Mouse (Mus musculus): ENCODE measurements around the gene Wars. TPM values are rescaled to one million over a fixed set of nuclear protein-coding genes. Genes with fewer than 3 reads are reported as not detected.
"Not testable (repeated sequence)": the region's sequence is repeated elsewhere in the genome, so short reads cannot be mapped to it uniquely, and the experiment has no call there.

The Wars gene
- polyA plus RNA-seq, 1 experiment from 2014 or later, result 103 TPM

DNA sequence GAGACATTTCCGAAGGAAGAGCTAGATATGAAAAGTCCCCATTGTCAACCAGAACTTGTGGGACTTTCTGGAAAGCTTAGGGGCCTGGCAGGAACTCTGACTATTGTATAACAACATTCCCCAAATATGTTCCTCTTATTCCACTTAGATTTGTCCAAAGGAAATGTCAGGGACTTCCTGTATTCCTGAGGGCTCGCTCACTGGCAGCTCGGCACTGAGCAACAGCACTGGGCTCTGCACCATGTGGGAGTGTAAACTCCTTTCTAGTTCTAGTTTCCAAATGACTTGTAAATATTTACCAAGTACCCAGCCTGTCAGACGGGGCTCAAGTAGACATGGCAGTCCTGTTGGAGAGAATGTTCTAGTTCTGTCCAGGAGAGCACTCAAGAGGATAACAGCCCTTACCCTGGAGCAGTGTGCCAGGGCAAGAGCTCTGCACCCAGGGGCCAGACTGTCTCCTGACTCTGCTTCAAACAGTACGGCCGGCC, 28.9 kb downstream of the Wars start:
- no peak overlapping the region for H3K4me3 ChIP-seq
- WGBS, result 76% methylated on average over 6 of the region's 6 CpGs
- peaks cover 99% of the 10 kb centered on the region for H3K36me3 ChIP-seq
- no peak for DNase-seq (ENCODE audit: low spot score)
- H3K27ac ChIP-seq, result no peak overlapping the region
- no peaks in the 10 kb centered on the region for H3K9me3 ChIP-seq
- no peaks in the 10 kb centered on the region for H3K27me3 ChIP-seq (ENCODE audit: insufficient read depth, poor library complexity, severe bottlenecking)
- H3K4me1 ChIP-seq, result no peaks in the 10 kb centered on the region

DNA sequence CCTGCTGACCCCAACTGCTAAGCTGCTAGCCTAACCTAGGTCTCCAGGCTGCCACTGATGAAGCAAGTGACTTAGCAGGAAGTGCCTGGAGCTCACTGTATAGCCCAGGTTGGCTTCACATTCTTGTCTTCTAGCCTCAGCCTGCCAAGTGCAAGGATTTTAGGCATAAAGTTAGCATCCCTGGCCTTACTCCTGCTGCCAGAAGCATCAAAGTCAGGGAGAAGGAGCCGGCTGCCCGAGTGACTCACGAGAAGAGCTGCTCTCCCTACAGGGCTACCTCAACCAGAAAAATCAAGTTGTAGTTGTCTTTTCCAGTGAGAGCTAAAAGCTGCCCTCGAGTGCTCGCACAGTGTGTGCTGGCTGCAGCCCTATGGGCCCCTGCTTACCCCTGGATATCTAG, 35.5 kb downstream of the Wars start:
- Histone ChIP-seq H3K27ac (no peak overlapping the region), H3K4me1 (0 out of 2 replicates have a peak, but pooled peaks cover 9% of the 10 kb centered on the region), H3K27me3 (ENCODE audit: insufficient read depth, poor library complexity, severe bottlenecking) (no peaks in the 10 kb centered on the region), H3K36me3 (peaks cover 46% of the 10 kb centered on the region), H3K9me3 (no peaks in the 10 kb centered on the region), H3K4me3 (no peak overlapping the region)
- DNase-seq (ENCODE audit: low spot score), result no peak
- 88% methylated on average over 5 of the region's 5 CpGs for whole genome bisulfite sequencing

DNA sequence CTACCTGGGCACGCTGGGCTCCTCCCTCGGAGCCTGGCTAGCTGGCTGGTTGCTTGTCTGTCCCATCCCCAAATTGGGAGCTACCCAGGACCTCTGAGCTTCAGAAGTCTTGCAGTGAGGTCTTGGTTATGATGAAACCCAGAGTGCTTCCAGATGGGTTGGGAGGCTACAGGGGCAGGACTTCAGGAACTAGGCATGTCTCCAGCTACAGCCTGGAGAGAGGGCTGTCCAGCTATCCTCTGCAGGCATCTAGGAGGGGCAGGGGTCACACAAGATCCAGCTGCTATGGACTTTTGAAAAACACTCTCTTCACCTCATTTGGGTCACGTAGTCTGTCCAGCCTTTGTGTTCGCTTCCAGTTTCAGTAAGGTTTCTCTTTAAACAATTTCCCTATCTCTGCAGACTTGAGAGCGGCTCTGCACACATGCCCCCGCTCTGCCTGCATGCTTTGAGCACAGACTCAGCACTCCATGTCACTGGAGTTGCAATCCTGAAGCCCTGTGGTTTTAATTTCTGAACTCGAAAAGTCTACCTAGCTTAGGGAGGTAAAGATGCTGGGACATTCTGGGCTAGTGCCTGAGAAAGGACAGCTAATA, 36.3 kb downstream of the Wars start:
- 81% methylated on average over 7 of the region's 7 CpGs for WGBS
- H3K4me3 ChIP-seq, result no peak overlapping the region
- H3K9me3 ChIP-seq, result no peaks in the 10 kb centered on the region
- no peaks in the 10 kb centered on the region for H3K27me3 ChIP-seq (ENCODE audit: insufficient read depth, poor library complexity, severe bottlenecking)
- peaks cover 38% of the 10 kb centered on the region for H3K36me3 ChIP-seq
- H3K27ac ChIP-seq, result no peak overlapping the region
- H3K4me1 ChIP-seq, result 0 out of 2 replicates have a peak, but pooled peaks cover 9% of the 10 kb centered on the region
- no peak for DNase-seq (ENCODE audit: low spot score)

DNA sequence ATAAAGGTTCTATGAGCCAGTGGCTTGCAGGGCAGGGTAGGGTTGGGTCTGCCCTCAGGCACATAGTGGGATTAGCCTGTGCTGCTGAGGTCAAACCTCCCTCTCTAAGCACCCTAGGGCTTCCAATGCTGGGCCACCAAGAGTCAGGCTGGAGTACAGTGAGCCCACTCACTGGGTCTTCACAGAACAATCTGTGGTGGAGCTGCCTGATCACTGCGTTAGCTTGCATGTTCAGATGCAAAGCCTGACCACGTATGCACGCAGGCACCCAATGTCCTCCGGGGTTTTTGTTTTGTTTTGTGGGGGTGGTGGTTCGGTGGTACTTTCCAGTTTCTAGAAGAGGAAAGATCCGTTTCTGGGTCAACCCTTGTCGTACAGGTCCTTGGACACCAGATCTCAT, 36.9 kb downstream of the Wars start:
- Histone ChIP-seq H3K9me3 (no peaks in the 10 kb centered on the region), H3K4me1 (0 out of 2 replicates have a peak, but pooled peaks cover 9% of the 10 kb centered on the region), H3K36me3 (peaks cover 33% of the 10 kb centered on the region), H3K27me3 (ENCODE audit: insufficient read depth, poor library complexity, severe bottlenecking) (no peaks in the 10 kb centered on the region), H3K4me3 (no peak overlapping the region), H3K27ac (no peak overlapping the region)
- DNase-seq (ENCODE audit: low spot score), result no peak
- 88% methylated on average over 7 of the region's 7 CpGs for WGBS

DNA sequence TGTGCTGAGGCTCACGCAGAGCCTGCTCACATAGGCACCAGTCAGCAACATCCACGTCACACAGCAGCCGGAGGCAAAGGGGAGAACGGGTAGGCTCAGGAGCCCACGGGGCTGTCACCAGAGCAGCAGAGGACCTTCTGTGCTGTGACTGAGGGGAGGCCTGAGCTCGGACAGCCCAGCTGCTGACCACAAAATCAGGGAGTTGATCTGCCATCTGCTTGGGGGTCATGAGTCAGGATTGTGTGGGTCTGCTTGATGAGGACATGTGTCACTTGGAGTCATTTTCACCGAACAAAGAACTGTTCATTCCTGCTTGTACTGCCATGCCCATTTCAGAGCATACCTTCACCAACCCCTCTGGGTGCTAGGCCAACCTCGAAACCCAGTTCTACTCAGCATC, 37.8 kb downstream of the Wars start:
- H3K4me3 ChIP-seq, result no peak overlapping the region
- H3K9me3 ChIP-seq, result no peaks in the 10 kb centered on the region
- H3K4me1 ChIP-seq, result peaks cover 15% of the 10 kb centered on the region; the same call in 1 of the 2 replicates
- peaks cover 26% of the 10 kb centered on the region for H3K36me3 ChIP-seq
- no peak overlapping the region for H3K27ac ChIP-seq
- no peak for DNase-seq (ENCODE audit: low spot score)
- 86% methylated on average over 8 of the region's 8 CpGs for WGBS
- H3K27me3 ChIP-seq (ENCODE audit: insufficient read depth, poor library complexity, severe bottlenecking), result no peaks in the 10 kb centered on the region

DNA sequence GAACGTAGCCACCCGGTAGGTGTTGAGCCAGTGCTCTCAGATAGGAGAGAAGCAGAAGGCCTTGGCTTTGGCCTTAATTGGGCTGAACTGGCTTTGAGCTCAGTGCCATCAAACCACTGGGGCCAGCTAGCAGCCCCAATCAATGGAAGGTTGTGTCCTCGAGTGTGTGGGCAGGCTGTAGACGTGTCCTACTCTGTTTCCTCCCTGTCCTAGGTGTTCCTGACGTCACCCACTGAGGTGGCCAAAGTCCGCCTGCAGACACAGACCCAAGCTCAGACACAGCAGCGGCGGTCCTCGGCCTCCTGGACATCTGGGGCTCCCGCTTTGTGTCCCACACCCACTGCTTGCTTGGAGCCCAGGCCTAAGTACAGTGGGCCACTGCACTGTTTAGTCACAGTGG, 38.9 kb downstream of the Wars start:
- Histone ChIP-seq H3K4me1 (peaks cover 20% of the 10 kb centered on the region; the same call in 1 of the 2 replicates), H3K27me3 (ENCODE audit: insufficient read depth, poor library complexity, severe bottlenecking) (no peaks in the 10 kb centered on the region), H3K27ac (no peak overlapping the region), H3K36me3 (peaks cover 15% of the 10 kb centered on the region), H3K9me3 (no peaks in the 10 kb centered on the region), H3K4me3 (no peak overlapping the region)
- DNase-seq (ENCODE audit: low spot score), result no peak
- WGBS, result 86% methylated on average over 10 of the region's 10 CpGs

DNA sequence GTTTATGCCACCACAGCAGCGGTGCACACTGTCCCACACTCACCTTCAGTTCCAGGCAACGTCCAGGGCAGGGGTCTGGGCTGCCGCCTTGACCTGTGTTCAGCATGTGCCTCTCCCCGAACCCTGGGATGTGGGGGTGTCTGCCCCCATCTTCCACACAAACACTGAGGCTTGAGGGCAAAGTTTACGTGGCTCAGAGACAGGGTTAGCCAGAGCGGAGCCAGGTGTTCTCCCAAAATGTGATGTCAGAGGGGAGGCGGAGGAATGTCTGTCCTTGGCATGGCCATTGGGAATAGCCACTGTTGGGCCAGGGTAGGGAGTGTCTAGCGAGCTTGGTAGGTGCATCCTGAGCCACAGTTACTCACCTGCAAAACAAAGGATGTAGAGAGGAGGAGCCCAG, 41.2 kb downstream of the Wars start:
- Histone ChIP-seq H3K9me3 (no peaks in the 10 kb centered on the region), H3K4me3 (no peak overlapping the region), H3K27me3 (ENCODE audit: insufficient read depth, poor library complexity, severe bottlenecking) (no peaks in the 10 kb centered on the region), H3K36me3 (peaks cover 3% of the 10 kb centered on the region; the same call in 1 of the 2 replicates), H3K27ac (no peak overlapping the region), H3K4me1 (peaks cover 20% of the 10 kb centered on the region; the same call in 1 of the 2 replicates)
- WGBS, result 90% methylated on average over 8 of the region's 8 CpGs
- DNase-seq (ENCODE audit: low spot score), result no peak

DNA sequence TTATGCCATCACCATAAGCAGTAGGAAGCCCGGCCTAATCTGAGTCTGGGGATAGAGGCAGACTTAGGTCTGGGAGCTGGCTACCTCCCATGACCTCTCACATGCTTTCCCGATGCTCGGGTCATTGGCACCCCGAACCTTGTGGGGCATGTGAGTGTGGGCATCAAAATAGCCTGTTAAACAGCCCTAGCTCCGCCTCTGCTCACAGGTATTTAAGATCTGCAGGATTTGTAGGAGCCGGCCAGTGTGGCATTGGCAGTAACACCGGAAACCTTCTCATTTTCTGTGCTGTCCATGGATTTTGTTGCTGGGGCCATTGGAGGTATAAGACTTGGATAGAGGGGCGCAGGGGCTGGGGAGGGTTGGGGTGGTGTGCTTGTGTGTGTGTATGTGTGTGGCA, 43.1 kb downstream of the Wars start:
- H3K27ac ChIP-seq, result no peak overlapping the region

DNA sequence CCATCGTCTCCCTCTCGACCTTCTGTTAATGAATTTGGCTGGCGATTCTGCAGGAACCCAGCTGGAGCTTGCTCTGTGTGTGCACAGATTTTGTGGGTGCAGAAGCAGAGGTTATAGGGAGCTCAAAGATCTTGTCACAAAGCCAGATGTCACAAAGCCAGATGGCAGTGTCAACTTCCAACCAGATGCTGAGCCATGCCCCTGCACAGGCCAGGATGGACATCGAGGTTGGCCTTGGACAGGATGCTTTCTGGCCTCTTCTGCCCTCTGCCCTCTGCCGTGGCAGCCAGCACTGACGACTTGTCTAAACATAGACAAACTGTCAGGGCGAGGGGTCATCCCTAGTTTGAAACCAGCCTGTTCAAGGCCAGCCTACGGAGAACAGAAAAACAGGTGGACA, 43.8 kb downstream of the Wars start:
- H3K4me1 ChIP-seq, result peaks cover 12% of the 10 kb centered on the region; the same call in 1 of the 2 replicates
- H3K9me3 ChIP-seq, result no peaks in the 10 kb centered on the region
- DNase-seq (ENCODE audit: low spot score), result no peak
- 75% methylated on average over 8 of the region's 8 CpGs for WGBS
- H3K4me3 ChIP-seq, result no peak overlapping the region
- peaks cover 11% of the 10 kb centered on the region for H3K36me3 ChIP-seq
- no peak overlapping the region for H3K27ac ChIP-seq
- H3K27me3 ChIP-seq (ENCODE audit: insufficient read depth, poor library complexity, severe bottlenecking), result no peaks in the 10 kb centered on the region

More for the DNA sequence above, 43.1 kb downstream of the Wars start:
- DNase-seq (ENCODE audit: low spot score), result no peak
- no peaks in the 10 kb centered on the region for H3K9me3 ChIP-seq
- 87% methylated on average over 8 of the region's 8 CpGs for whole genome bisulfite sequencing
- H3K4me3 ChIP-seq, result no peak overlapping the region
- peaks cover 19% of the 10 kb centered on the region; the same call in 1 of the 2 replicates for H3K4me1 ChIP-seq
- peaks cover 3% of the 10 kb centered on the region; the same call in 1 of the 2 replicates for H3K36me3 ChIP-seq
- no peaks in the 10 kb centered on the region for H3K27me3 ChIP-seq (ENCODE audit: insufficient read depth, poor library complexity, severe bottlenecking)

DNA sequence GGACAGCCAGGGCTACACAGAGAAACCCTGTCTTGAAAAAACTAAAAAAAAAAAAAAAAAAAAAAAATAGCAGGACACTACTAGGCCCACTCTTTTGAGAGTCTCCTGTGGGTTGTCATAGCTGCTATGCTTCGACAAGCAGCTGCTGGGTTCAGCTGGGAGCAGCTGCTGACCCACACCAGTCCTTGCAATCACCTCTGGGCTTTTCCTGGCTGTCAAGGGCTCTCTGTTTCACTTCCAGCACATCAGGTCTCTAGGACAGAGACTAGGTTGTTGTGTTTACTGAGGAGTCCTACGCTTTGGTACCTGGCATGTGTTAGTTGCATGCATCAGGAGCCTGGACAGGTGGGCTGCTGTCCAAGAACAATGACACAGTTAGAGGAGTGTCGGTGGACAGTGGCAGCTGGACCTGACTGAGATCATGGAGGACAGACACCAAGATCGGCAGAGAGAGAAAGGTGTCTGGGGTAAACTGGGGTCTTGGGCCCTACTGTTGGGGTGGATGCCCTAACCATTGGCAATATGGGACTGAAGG, 44.4 kb downstream of the Wars start:
- Histone ChIP-seq H3K4me1 (peaks cover 12% of the 10 kb centered on the region; the same call in 1 of the 2 replicates), H3K27me3 (ENCODE audit: insufficient read depth, poor library complexity, severe bottlenecking) (no peaks in the 10 kb centered on the region), H3K9me3 (no peaks in the 10 kb centered on the region), H3K4me3 (no peak overlapping the region), H3K27ac (no peak overlapping the region), H3K36me3 (peaks cover 16% of the 10 kb centered on the region)
- WGBS, result 89% methylated on average over 4 of the region's 4 CpGs
- DNase-seq (ENCODE audit: low spot score), result no peak

DNA sequence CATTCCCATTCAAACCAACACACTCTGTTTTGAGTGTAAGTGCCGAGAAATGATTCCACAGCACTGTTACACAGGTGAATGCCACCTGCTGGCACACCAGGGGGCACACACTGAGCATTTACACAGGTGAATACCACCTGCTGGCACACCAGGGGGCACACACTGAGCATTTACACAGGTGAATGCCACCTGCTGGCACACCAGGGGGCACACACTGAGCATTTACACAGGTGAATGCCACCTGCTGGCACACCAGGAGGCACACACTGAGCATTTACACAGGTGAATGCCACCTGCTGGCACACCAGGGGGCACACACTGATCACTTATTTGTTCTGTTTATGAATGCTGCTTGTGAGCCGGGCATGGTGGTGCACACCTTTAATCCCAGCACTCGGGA, 45.9 kb downstream of the Wars start:
- H3K27ac ChIP-seq; H3K9me3 ChIP-seq; H3K4me3 ChIP-seq; H3K27me3 ChIP-seq (ENCODE audit: insufficient read depth, poor library complexity, severe bottlenecking); DNase-seq (ENCODE audit: low spot score): not testable (repeated sequence)
- Histone ChIP-seq H3K4me1 (peaks cover 12% of the 10 kb centered on the region; the same call in 1 of the 2 replicates), H3K36me3 (peaks cover 29% of the 10 kb centered on the region)
- WGBS, result 90% methylated on average over 3 of the region's 3 CpGs

DNA sequence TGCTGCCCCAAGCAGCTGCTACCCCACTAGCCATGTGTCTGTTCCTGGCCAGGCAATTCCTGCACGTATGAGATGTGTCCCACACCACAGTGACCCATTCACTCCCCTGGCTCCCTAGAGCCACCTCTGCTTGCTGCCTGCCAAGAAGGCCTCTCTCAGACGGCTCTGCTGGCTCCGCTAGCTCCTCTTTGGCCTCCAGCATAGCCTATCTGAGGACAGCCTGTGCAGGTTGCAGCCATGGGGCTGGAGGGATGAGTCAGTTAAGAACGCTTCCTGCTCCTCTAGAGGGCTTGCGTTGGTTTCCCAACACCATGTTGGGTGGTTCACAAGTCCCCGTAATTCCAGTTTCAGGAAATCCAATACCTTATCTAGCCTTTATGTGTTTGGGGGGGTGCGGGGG, 51.3 kb downstream of the Wars start:
- Histone ChIP-seq H3K9me3 (no peaks in the 10 kb centered on the region), H3K36me3 (peaks cover 62% of the 10 kb centered on the region), H3K27me3 (ENCODE audit: insufficient read depth, poor library complexity, severe bottlenecking) (no peaks in the 10 kb centered on the region), H3K4me1 (peaks cover 9% of the 10 kb centered on the region), H3K27ac (no peak overlapping the region), H3K4me3 (no peak overlapping the region)
- 90% methylated on average over 7 of the region's 7 CpGs for WGBS
- no peak for DNase-seq (ENCODE audit: low spot score)

DNA sequence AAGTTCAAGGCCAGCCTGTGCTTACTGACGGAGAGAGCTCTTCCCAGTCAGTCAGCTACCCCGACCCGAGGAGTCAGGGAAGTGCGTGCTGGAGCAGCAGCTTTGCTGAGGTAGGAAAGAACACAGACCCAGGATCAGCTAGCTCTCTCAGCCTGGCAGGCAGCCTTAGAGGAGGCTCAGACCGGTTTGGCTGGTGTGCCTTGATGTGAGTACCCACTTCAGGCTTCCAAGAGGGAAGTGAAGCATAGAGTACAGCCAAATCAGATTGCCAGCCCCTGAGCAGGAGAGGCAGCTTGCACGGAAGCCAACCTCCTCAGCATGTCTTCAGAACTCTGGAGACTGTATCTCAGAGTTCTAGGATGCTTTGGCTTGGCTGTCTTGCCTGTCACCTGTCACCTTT, 52.8 kb downstream of the Wars start:
- Histone ChIP-seq H3K36me3 (peaks cover 62% of the 10 kb centered on the region), H3K4me3 (no peak overlapping the region), H3K9me3 (no peaks in the 10 kb centered on the region), H3K27me3 (ENCODE audit: insufficient read depth, poor library complexity, severe bottlenecking) (no peaks in the 10 kb centered on the region), H3K27ac (no peak overlapping the region), H3K4me1 (peaks cover 24% of the 10 kb centered on the region)
- WGBS, result 82% methylated on average over 6 of the region's 6 CpGs
- no peak for DNase-seq (ENCODE audit: low spot score)
